Mouse (Mus musculus) lung, embryonic 16.5 days (tissue): ENCODE results near the gene Mapk10. TPM values are rescaled to one million over a fixed set of nuclear protein-coding genes. Genes with fewer than 3 reads are reported as not detected.
A peak's percentile ranks its signal among the peaks of the same experiment; 100 is the strongest.
"Not testable (repeated sequence)": the region's sequence is repeated elsewhere in the genome, so short reads cannot be mapped to it uniquely, and the experiment has no call there.

ENCODE experiments used
- ATAC-seq: fragments of 200-750 bp; cut with Nextera tagmentation; 2 replicates; pipeline ENCODE4 v1.8.0; 2017; ENCODE audit warnings: low read depth, mild to moderate bottlenecking, moderate library complexity
- H3K27ac ChIP-seq: fragments of 300-500 bp; sonication (generic); 2 replicates; pipeline ENCODE4 v1.5.1; 2014; ENCODE audit warnings: mild to moderate bottlenecking, control low read depth, low read length
- H3K27me3 ChIP-seq: fragments of 300-500 bp; sonication (generic); 2 replicates; pipeline ENCODE4 v1.6.1; 2014; ENCODE audit warnings: low read depth, low read length, mixed read lengths; ENCODE audit not compliant: control insufficient read depth, insufficient read depth
- H3K36me3 ChIP-seq: fragments of 300-500 bp; sonication (generic); 2 replicates; pipeline ENCODE4 v1.6.1; 2014; ENCODE audit warnings: low read length; ENCODE audit not compliant: control insufficient read depth, insufficient read depth
- H3K4me1 ChIP-seq: fragments of 300-500 bp; sonication (generic); replicated peaks from 2 replicates; pipeline ENCODE4 v1.6.1; 2014; ENCODE audit warnings: low read length, mixed read lengths; ENCODE audit not compliant: control insufficient read depth, insufficient read depth
- H3K4me2 ChIP-seq: fragments of 300-500 bp; sonication (generic); 2 replicates; pipeline ENCODE4 v1.6.1; 2014; ENCODE audit warnings: low read depth, low read length, control low read depth
- H3K4me3 ChIP-seq: fragments of 300-500 bp; sonication (generic); 2 replicates; pipeline ENCODE4 v1.5.1; 2014; ENCODE audit warnings: mild to moderate bottlenecking, low read length, control low read depth
- H3K9ac ChIP-seq: fragments of 300-500 bp; sonication (generic); 2 replicates; pipeline ENCODE4 v1.6.1; 2014; ENCODE audit warnings: low read length, control low read depth
- H3K9me3 ChIP-seq: fragments of 300-500 bp; sonication (generic); 2 replicates; pipeline ENCODE4 v1.6.1; 2016; ENCODE audit warnings: low read length; ENCODE audit not compliant: control insufficient read depth
- WGBS: fragments of 180-500 bp; shearing (Covaris S2); extraction: QIAGEN DNeasy Blood & Tissue Kit; methylation state at CpG from one replicate; pipeline ENCODE4 v1.1.7; 2014; 5-methylcytosine and 5-hydroxymethylcytosine counted together
- polyA plus RNA-seq: library from polyadenylated mRNA; unstranded; fragments of >200 nt; fragmentation: Nextera tagmentation; extraction: Ambion mirVana; gene quantifications from 2 replicates; pipeline ENCODE4 v1.2.1, GENCODE M21; 2015

Gene Mapk10
- polyA plus RNA-seq, 1 experiment from 2014 or later: 1.9 TPM

GRCm38 (mm10) chr5:102892226-102892625 lies 318.9 kb downstream of the Mapk10 start:
- no peak overlapping the region for H3K9ac ChIP-seq
- H3K27ac ChIP-seq: no peak overlapping the region
- no peak for ATAC-seq
- H3K4me1 ChIP-seq: no peaks in the 10 kb centered on the region
- no peak overlapping the region for H3K4me3 ChIP-seq
- 93% methylated on average over 11 of the region's 11 CpGs for WGBS
- H3K36me3 ChIP-seq: peaks cover 9% of the 10 kb centered on the region
- no peak overlapping the region for H3K4me2 ChIP-seq
- H3K27me3 ChIP-seq: no peaks in the 10 kb centered on the region
- no peaks in the 10 kb centered on the region for H3K9me3 ChIP-seq

GRCm38 (mm10) chr5:102889163-102889488 lies 322.0 kb downstream of the Mapk10 start:
- H3K9ac ChIP-seq: no peak overlapping the region
- ATAC-seq: no peak

DNA sequence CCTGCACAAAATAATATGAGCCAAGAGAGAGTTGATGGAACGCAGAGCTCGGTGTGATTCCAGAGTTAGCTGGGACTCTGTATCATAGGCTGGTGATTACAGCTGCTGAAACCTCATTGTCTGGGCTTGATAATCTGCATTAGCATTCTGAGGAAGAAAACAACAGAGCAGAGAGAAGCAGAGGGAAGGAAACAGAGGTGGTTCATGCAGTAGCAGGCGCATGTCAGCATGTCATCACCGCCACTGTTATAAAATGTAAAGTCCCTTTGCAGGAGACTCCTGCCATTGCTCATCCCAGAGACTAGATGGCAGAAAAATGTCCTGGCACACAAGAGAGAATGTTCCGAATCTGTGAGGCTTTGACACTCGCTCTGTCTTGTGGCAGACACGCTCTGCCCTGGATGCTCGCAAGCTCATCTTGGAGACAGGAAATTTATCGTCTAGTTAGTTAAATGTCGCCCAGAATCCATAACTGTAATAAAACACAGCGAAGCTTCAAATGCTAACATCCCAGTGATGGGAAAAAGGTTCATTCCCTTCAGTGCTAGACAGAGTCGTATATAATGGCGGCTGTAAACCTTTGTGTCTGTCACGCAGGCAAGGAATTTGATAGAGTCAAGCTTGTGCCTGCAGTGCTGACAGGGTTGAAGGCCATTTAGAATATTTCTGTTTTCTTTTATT lies 322.5 kb downstream of the Mapk10 start:
- no peak overlapping the region for H3K9ac ChIP-seq
- 84% methylated on average over 14 of the region's 14 CpGs for WGBS
- no peaks in the 10 kb centered on the region for H3K9me3 ChIP-seq
- no peak overlapping the region for H3K4me2 ChIP-seq
- H3K36me3 ChIP-seq: peaks cover 9% of the 10 kb centered on the region
- ATAC-seq: no peak
- no peaks in the 10 kb centered on the region for H3K27me3 ChIP-seq
- H3K4me3 ChIP-seq: no peak overlapping the region
- no peak overlapping the region for H3K27ac ChIP-seq
- no peaks in the 10 kb centered on the region for H3K4me1 ChIP-seq

More at GRCm38 (mm10) chr5:102889163-102889488, 322.0 kb downstream of the Mapk10 start:
- Histone ChIP-seq H3K4me3 (no peak overlapping the region), H3K36me3 (peaks cover 9% of the 10 kb centered on the region), H3K4me2 (no peak overlapping the region), H3K27ac (no peak overlapping the region), H3K4me1 (no peaks in the 10 kb centered on the region), H3K27me3 (no peaks in the 10 kb centered on the region), H3K9me3 (no peaks in the 10 kb centered on the region)
- 82% methylated on average over 2 of the region's 2 CpGs for WGBS

DNA sequence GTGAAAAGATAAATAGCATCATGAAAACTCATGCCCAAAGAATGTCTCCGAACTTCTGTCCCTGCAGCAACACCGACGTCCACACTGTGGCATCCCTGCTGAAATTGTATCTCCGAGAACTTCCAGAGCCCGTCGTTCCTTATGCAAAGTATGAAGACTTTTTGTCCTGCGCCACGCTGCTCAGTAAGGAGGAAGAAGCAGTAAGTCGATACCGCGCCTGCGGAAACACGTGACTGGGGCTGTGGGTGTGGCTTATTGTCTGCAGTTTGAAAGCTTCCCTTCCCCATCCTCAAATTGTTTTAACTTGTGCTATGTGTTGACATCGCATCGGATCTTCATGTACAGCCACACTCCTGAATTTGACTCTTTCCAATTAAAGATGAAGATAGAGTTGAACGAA lies 335.5 kb downstream of the Mapk10 start:
- ATAC-seq: no peak
- H3K9me3 ChIP-seq: no peaks in the 10 kb centered on the region
- H3K4me2 ChIP-seq: no peak overlapping the region
- H3K36me3 ChIP-seq: peaks cover 2% of the 10 kb centered on the region; the same call in 1 of the 2 replicates
- H3K4me1 ChIP-seq: no peaks in the 10 kb centered on the region
- H3K27me3 ChIP-seq: no peaks in the 10 kb centered on the region
- no peak overlapping the region for H3K27ac ChIP-seq
- no peak overlapping the region for H3K4me3 ChIP-seq
- 68% methylated on average over 16 of the region's 16 CpGs for WGBS
- H3K9ac ChIP-seq: no peak overlapping the region

- no peak overlapping the region for H3K27ac ChIP-seq
- no peaks in the 10 kb centered on the region for H3K27me3 ChIP-seq
- H3K4me1 ChIP-seq: no peaks in the 10 kb centered on the region
- H3K4me2 ChIP-seq: no peak overlapping the region
- ATAC-seq: peak; percentile 74
- 37% methylated on average over 11 of the region's 11 CpGs for WGBS
- H3K9ac ChIP-seq: no peak overlapping the region
- no peak overlapping the region for H3K4me3 ChIP-seq
- peaks cover 2% of the 10 kb centered on the region; the same call in 1 of the 2 replicates for H3K36me3 ChIP-seq
- no peaks in the 10 kb centered on the region for H3K9me3 ChIP-seq
Measured at GRCm38 (mm10) chr5:102874605-102875298, 336.4 kb downstream of the Mapk10 start.

- H3K9me3 ChIP-seq, H3K4me2 ChIP-seq, H3K9ac ChIP-seq, H3K4me1 ChIP-seq, ATAC-seq, H3K36me3 ChIP-seq, H3K27ac ChIP-seq, H3K4me3 ChIP-seq, H3K27me3 ChIP-seq: not testable (repeated sequence)
- 86% methylated on average over 8 of the region's 9 CpGs for WGBS
Measured at GRCm38 (mm10) chr5:102872996-102873395, 338.1 kb downstream of the Mapk10 start.

- Histone ChIP-seq H3K27me3 (no peaks in the 10 kb centered on the region), H3K4me2 (no peak overlapping the region), H3K9ac (no peak overlapping the region), H3K27ac (no peak overlapping the region), H3K36me3 (no peaks in the 10 kb centered on the region; the same call in 1 of the 2 replicates), H3K4me3 (no peak overlapping the region), H3K9me3 (no peaks in the 10 kb centered on the region), H3K4me1 (peaks cover 3% of the 10 kb centered on the region; the same call in 1 of the 2 replicates)
- ATAC-seq: peak; percentile 68
- 42% methylated on average over 5 of the region's 5 CpGs for WGBS
Measured at GRCm38 (mm10) chr5:102868196-102868595, 342.9 kb downstream of the Mapk10 start.

GRCm38 (mm10) chr5:102859749-102860148 lies 351.4 kb downstream of the Mapk10 start:
- no peaks in the 10 kb centered on the region for H3K27me3 ChIP-seq
- no peak overlapping the region for H3K27ac ChIP-seq
- WGBS: 56% methylated on average over 11 of the region's 11 CpGs
- H3K9ac ChIP-seq: no peak overlapping the region
- 0 out of 2 replicates have a peak, but pooled peaks cover 2% of the 10 kb centered on the region for H3K4me1 ChIP-seq
- H3K9me3 ChIP-seq: no peaks in the 10 kb centered on the region
- ATAC-seq: no peak
- no peaks in the 10 kb centered on the region for H3K36me3 ChIP-seq
- no peak overlapping the region for H3K4me2 ChIP-seq
- H3K4me3 ChIP-seq: no peak overlapping the region

DNA sequence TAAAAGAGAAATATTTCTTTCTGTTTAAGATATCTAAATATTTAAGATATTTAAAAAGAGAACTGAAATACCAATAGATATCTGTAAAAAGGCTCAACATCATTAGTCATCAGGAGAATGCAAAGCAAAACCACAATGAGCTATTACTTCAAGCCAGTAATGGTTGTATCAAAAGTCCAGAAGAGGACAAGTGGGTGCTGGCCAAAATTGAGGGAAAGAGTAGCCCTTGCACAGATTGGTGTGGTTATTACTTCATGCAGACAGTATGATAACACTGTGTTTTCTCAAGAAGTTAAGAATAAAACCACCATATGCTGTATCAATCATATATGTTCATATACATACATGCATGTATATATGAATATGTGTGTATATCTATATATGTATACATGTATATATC lies 353.1 kb downstream of the Mapk10 start:
- H3K4me2 ChIP-seq: no peak overlapping the region
- no peak for ATAC-seq
- H3K4me3 ChIP-seq: no peak overlapping the region
- H3K27me3 ChIP-seq: no peaks in the 10 kb centered on the region
- 0 out of 2 replicates have a peak, but pooled peaks cover 2% of the 10 kb centered on the region for H3K4me1 ChIP-seq
- no peaks in the 10 kb centered on the region for H3K9me3 ChIP-seq
- no peak overlapping the region for H3K9ac ChIP-seq
- H3K27ac ChIP-seq: no peak overlapping the region
- no peaks in the 10 kb centered on the region for H3K36me3 ChIP-seq
